Mouse (Mus musculus) embryonic facial prominence, embryonic 11.5 days (tissue): ENCODE measurements around the gene Prokr2. TPM values are rescaled to one million over a fixed set of nuclear protein-coding genes. Genes with fewer than 3 reads are reported as not detected.

Source experiments
- ATAC-seq: fragments of 200-750 bp; cut with Nextera tagmentation; replicated peaks from 2 replicates; pipeline ENCODE4 v1.8.0; 2017; ENCODE audit warnings: low read depth; ENCODE audit not compliant: insufficient number of reproducible peaks, low FRiP score, low TSS enrichment
- DNase-seq: peaks from one replicate; pipeline ENCODE4 v3.0.0-alpha.2; 2015; ENCODE audit warnings: low spot score
- H3K27ac ChIP-seq: fragments of 300-500 bp; sonication (generic); replicated peaks from 2 replicates; pipeline ENCODE4 v1.5.1; 2014; ENCODE audit warnings: mild to moderate bottlenecking, low read depth, low read length, control low read depth
- H3K27me3 ChIP-seq: fragments of 300-500 bp; sonication (generic); 2 replicates; pipeline ENCODE4 v1.6.1; 2014; ENCODE audit warnings: mild to moderate bottlenecking, low read length, moderate library complexity, mixed read lengths; ENCODE audit not compliant: control insufficient read depth, insufficient read depth
- H3K36me3 ChIP-seq: fragments of 300-500 bp; sonication (generic); replicated peaks from 2 replicates; pipeline ENCODE4 v1.6.1; 2014; ENCODE audit warnings: low read depth, mild to moderate bottlenecking, low read length, moderate library complexity, mixed read lengths; ENCODE audit not compliant: control insufficient read depth, insufficient read depth
- H3K4me1 ChIP-seq: fragments of 300-500 bp; sonication (generic); 2 replicates; pipeline ENCODE4 v1.6.1; 2014; ENCODE audit warnings: low read length, mixed read lengths; ENCODE audit not compliant: control insufficient read depth, insufficient read depth
- H3K4me2 ChIP-seq: fragments of 300-500 bp; sonication (generic); 2 replicates; pipeline ENCODE4 v1.6.1; 2014; ENCODE audit warnings: low read depth, mild to moderate bottlenecking, control low read depth, low read length, moderate library complexity
- H3K4me3 ChIP-seq: fragments of 300-500 bp; sonication (generic); 2 replicates; pipeline ENCODE4 v1.5.1; 2014; ENCODE audit warnings: low read depth, low read length, control low read depth
- H3K9ac ChIP-seq: fragments of 300-500 bp; sonication (generic); replicated peaks from 2 replicates; pipeline ENCODE4 v1.6.1; 2014; ENCODE audit warnings: mild to moderate bottlenecking, control low read depth, low read length
- H3K9me3 ChIP-seq: fragments of 300-500 bp; sonication (generic); replicated peaks from 2 replicates; pipeline ENCODE4 v1.6.1; 2016; ENCODE audit warnings: mild to moderate bottlenecking, low read length, inconsistent platforms, mixed read lengths; ENCODE audit not compliant: control insufficient read depth
- WGBS: fragments of 180-500 bp; shearing (Covaris S2); extraction: QIAGEN DNeasy Blood & Tissue Kit; methylation state at CpG from one replicate; pipeline ENCODE4 v1.1.7; 2014; 5-methylcytosine and 5-hydroxymethylcytosine counted together
- polyA plus RNA-seq: library from polyadenylated mRNA; unstranded; fragments of >200 nt; fragmentation: Nextera tagmentation; extraction: Ambion mirVana; gene quantifications from 2 replicates; pipeline ENCODE4 v1.2.1, GENCODE M21; 2014

The Prokr2 gene
- polyA plus RNA-seq, 1 experiment from 2014 or later: 2.6 TPM

DNA sequence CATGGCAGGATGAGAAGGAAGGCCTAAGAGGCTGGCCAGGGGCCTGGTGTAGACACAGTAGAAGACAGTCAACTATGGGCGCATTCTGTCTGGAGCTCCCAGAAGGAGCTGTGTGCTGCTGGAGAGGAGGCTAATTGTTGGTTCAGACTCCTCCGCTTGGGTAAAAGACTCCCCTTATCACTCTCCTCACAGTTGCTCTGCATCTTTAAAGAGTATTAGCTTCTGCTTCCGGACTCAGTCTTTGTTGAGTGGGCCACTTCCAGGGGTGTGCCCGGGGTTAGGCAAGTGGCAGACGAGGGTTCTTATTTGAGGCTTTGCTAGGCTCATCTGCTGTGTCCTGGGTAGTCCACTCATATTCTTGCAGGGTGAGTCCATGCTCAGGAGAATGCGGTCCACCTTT, 76.4 kb downstream of the Prokr2 start:
- no peak overlapping the region for H3K4me3 ChIP-seq
- DNase-seq: no peak
- H3K9me3 ChIP-seq: no peaks in the 10 kb centered on the region
- H3K36me3 ChIP-seq: peaks cover 2% of the 10 kb centered on the region
- 92% methylated on average over 6 of the region's 6 CpGs for WGBS
- no peak overlapping the region for H3K9ac ChIP-seq
- H3K27ac ChIP-seq: no peak overlapping the region
- H3K4me1 ChIP-seq: no peaks in the 10 kb centered on the region
- no peaks in the 10 kb centered on the region for H3K27me3 ChIP-seq
- no peak overlapping the region for H3K4me2 ChIP-seq
- ATAC-seq: no peak

DNA sequence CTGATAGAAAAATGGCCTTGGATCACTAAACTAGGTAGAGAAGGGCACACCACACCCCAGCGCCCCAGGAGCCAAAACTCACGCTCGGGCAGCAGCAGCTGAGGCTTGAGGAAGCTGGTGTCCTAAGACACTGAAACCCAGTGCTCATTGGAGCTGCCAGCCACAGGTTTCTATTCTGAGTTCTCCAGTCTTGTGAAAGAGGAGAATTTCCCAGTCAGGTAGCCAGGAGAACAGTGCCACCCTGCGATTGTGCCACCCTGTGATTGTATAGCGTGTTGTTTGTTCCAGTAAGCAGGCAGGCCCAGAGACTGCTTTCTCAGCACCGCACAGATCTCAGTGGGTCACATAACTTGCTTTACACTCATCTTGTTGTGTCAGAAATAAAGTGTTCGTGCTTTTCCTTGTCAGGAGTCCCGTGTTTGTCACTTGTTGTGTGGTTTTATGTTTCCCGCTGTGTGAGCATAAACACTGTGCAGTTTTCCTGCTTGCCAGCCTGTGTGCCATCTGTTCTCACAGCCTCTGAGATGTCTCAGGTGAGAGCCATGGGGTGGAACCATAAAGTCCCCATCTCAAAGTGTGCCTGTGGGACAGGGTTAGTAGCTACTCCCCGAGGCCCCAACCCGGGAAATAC, 77.9 kb downstream of the Prokr2 start:
- no peaks in the 10 kb centered on the region for H3K4me1 ChIP-seq
- no peak overlapping the region for H3K4me2 ChIP-seq
- H3K27ac ChIP-seq: no peak overlapping the region
- H3K36me3 ChIP-seq: peaks cover 2% of the 10 kb centered on the region
- 97% methylated on average over 11 of the region's 11 CpGs for WGBS
- DNase-seq: no peak
- H3K27me3 ChIP-seq: no peaks in the 10 kb centered on the region
- H3K9ac ChIP-seq: no peak overlapping the region
- ATAC-seq: no peak
- no peaks in the 10 kb centered on the region for H3K9me3 ChIP-seq
- no peak overlapping the region for H3K4me3 ChIP-seq

DNA sequence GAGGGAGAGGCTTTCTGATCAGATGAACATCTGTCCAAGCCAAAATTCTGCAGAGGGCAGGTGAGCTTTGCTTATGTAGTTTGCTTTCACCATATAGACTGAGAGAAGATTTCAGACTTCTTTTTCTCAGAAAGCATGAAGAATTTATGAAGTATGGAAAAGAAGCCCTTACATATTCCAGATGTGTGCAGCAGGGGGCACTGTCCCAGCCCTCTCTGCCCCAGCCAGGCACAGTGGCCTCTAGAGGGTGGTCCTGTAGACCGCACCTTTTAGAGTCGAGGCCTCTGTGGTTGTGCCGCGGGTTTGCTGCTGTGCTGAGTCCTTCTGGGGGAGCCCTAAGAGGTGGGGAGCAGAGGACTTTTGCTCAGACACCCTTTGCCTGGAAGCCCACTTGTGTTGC, 79.3 kb downstream of the Prokr2 start:
- Histone ChIP-seq H3K27ac (no peak overlapping the region), H3K36me3 (peaks cover 2% of the 10 kb centered on the region), H3K4me1 (no peaks in the 10 kb centered on the region), H3K9me3 (no peaks in the 10 kb centered on the region), H3K9ac (no peak overlapping the region), H3K4me2 (no peak overlapping the region), H3K27me3 (no peaks in the 10 kb centered on the region), H3K4me3 (no peak overlapping the region)
- 55% methylated on average over 4 of the region's 4 CpGs for WGBS
- ATAC-seq: no peak
- peak; percentile 11 for DNase-seq

DNA sequence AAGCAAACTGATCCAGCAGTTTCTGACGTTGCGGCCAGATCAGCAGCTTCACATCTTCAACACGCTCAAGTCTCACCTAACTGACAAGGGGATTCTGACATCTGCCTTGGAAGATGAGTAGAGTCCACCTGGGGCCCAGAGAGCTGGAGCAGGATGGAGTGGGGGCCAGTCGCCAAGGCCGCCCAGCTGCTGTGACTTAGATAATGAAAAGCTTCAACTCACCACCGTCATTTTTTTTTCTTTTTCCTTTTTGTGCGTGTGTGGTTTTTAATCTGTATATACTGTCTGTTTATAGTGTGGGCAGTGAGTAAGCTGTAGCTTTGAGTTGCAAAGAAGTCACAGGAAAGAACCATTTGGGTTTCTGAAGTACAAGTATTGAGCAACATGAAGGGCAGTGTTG, 80.1 kb downstream of the Prokr2 start:
- H3K36me3 ChIP-seq: peaks cover 2% of the 10 kb centered on the region

DNA sequence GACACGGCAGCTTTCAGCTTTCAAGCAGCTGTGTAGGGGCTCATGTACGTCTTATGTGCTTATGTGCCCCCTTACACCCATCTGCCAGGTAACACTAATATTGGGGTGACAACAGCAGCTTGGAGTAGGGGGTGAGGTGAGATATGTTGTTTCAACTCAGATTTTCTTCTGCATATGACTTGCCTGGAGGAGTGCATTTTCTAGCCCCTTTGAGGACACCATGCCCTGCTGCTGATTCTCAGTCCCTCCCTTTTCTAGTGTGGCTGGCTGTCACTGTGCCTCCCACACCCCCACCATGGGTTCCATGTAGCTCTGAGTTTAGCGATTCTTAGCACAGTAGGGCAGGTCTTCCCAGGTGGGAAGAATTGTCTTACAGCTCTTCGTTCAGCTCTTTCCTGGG, 83.8 kb downstream of the Prokr2 start:
- DNase-seq: no peak
- H3K36me3 ChIP-seq: peaks cover 6% of the 10 kb centered on the region
- H3K4me1 ChIP-seq: no peaks in the 10 kb centered on the region
- no peak overlapping the region for H3K4me2 ChIP-seq
- no peaks in the 10 kb centered on the region for H3K27me3 ChIP-seq
- H3K4me3 ChIP-seq: no peak overlapping the region
- H3K9ac ChIP-seq: no peak overlapping the region
- no peaks in the 10 kb centered on the region for H3K9me3 ChIP-seq
- no peak overlapping the region for H3K27ac ChIP-seq
- ATAC-seq: no peak
- WGBS: 91% methylated on average over 4 of the region's 4 CpGs

More for the DNA sequence above, 80.1 kb downstream of the Prokr2 start:
- Histone ChIP-seq H3K4me1 (no peaks in the 10 kb centered on the region), H3K9me3 (no peaks in the 10 kb centered on the region), H3K9ac (no peak overlapping the region), H3K27me3 (no peaks in the 10 kb centered on the region), H3K4me3 (no peak overlapping the region), H3K27ac (no peak overlapping the region), H3K4me2 (no peak overlapping the region)
- 87% methylated on average over 7 of the region's 7 CpGs for WGBS
- DNase-seq (no peak), ATAC-seq (no peak)

DNA sequence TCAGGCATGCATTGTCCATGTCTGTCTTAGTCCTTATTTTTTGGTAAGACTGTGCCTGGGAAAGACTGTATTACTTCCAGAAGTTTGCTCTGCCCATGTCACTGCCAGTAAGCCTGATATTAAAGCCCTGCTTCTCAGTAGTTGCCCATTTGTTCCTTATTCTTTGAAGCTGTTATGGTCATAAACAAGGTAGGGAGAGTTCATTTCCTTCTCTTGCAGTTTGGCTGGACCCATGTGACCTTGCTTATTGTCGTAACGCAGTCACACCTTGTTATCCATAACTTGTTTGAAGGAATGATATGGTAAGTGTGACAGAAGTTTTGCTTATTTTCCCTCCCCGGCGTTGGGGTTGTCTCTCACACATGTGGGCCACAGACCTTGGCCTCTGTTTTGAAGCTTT, 87.0 kb downstream of the Prokr2 start:
- no peaks in the 10 kb centered on the region for H3K4me1 ChIP-seq
- H3K27ac ChIP-seq: no peak overlapping the region
- peaks cover 4% of the 10 kb centered on the region; the same call in 1 of the 2 replicates for H3K36me3 ChIP-seq
- H3K9me3 ChIP-seq: no peaks in the 10 kb centered on the region
- no peak overlapping the region for H3K4me2 ChIP-seq
- no peak for DNase-seq
- H3K9ac ChIP-seq: no peak overlapping the region
- H3K4me3 ChIP-seq: no peak overlapping the region
- whole genome bisulfite sequencing: 95% methylated on average over 4 of the region's 4 CpGs
- H3K27me3 ChIP-seq: no peaks in the 10 kb centered on the region
- ATAC-seq: no peak

DNA sequence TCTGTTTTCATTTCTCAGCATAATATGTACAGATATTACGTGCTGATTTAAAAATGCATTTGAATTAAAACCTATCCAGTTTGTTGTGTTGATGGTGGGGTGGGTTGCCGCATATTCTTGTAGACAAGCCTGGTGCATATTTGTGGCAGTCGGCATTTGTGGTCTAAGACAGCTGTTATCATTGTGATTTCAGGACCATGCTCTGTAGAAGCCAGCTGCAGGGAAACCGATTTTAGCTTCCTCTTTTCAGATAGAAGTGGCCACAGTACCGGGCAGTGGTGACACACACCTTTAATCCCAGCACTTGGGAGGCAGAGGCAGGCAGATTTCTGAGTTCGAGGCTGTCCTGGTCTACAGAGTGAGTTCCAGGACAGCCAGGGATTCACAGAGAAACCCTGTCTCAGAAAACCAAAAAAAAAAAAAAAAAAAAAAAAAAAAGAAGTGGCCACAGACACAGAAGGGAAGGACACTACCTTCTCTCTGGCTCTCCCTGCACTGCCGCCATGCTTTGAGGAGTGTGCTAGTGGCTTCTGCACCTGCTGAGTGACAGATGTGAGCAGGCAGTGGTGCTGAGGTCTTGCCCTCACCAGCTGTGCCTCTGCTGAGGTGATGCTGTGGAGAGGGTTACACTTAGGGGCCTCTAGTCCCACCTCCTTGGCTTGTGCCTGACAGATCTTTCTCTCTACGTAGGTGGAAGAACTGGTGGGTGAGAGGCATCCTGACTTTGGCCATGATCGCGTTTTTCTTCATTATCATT, 91.4 kb downstream of the Prokr2 start:
- Histone ChIP-seq H3K9ac (no peak overlapping the region), H3K9me3 (no peaks in the 10 kb centered on the region), H3K36me3 (peaks cover 4% of the 10 kb centered on the region; the same call in 1 of the 2 replicates), H3K4me2 (no peak overlapping the region), H3K27me3 (no peaks in the 10 kb centered on the region), H3K4me3 (no peak overlapping the region), H3K4me1 (no peaks in the 10 kb centered on the region), H3K27ac (no peak overlapping the region)
- WGBS: 97% methylated on average over 10 of the region's 10 CpGs
- ATAC-seq: no peak
- no peak for DNase-seq

DNA sequence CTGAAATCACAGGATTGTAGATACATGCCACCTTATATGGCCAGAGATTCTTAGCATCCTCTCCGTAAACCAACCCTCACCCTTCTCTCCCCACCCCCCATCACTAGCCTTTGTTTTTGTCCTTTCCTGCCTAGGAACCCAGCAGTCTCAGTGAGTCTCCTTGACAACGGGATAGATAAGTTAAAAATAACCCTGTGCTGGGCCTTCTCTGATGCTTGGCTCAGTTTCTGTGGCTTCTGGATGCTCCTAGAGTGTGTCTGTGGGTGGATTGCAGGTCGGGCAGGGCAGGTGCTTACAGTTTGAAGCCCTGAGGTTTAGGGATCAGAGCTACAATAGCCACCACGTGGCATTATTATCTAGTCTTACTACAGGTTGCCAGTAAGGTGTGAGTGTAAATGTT, 93.2 kb downstream of the Prokr2 start:
- Histone ChIP-seq H3K9ac (no peak overlapping the region), H3K4me2 (no peak overlapping the region), H3K9me3 (no peaks in the 10 kb centered on the region), H3K36me3 (no peaks in the 10 kb centered on the region; the same call in 1 of the 2 replicates), H3K27ac (no peak overlapping the region), H3K27me3 (no peaks in the 10 kb centered on the region), H3K4me1 (no peaks in the 10 kb centered on the region), H3K4me3 (no peak overlapping the region)
- no peak for ATAC-seq
- DNase-seq: no peak
- WGBS: 44% methylated on average over 4 of the region's 4 CpGs
